Mouse (Mus musculus): ENCODE data around the gene Thap2. TPM values are rescaled to one million over a fixed set of nuclear protein-coding genes. Genes with fewer than 3 reads are reported as not detected.

The Thap2 gene
- polyA plus RNA-seq, 1 experiment from 2014 or later = 35.2 TPM

GRCm38 (mm10) chr10:115382846-115383643 is 1.2 kb downstream of the Thap2 start:
- ATAC-seq (ENCODE audit: low FRiP score, low read depth) = no peak
- Histone ChIP-seq H3K9me3 (no peaks in the 10 kb centered on the region), H3K27ac (replicated peaks) (peak overlapping the region; percentile 99), H3K4me3 (peak overlapping the region; percentile 96), H3K4me2 (replicated peaks) (peak overlapping the region; percentile 75), H3K4me1 (peaks cover 29% of the 10 kb centered on the region), H3K27me3 (no peaks in the 10 kb centered on the region), H3K36me3 (no peaks in the 10 kb centered on the region; the same call in 1 of the 2 replicates), H3K9ac (replicated peaks) (peak overlapping the region; percentile 86)
- WGBS = 11% methylated on average over 12 of the region's 12 CpGs

- Histone ChIP-seq H3K4me1 (peaks cover 21% of the 10 kb centered on the region), H3K36me3 (no peaks in the 10 kb centered on the region; the same call in 1 of the 2 replicates), H3K27ac (replicated peaks) (no peak overlapping the region), H3K9me3 (no peaks in the 10 kb centered on the region), H3K27me3 (no peaks in the 10 kb centered on the region), H3K4me3 (no peak overlapping the region), H3K9ac (replicated peaks) (no peak overlapping the region), H3K4me2 (replicated peaks) (0 out of 2 replicates have a peak overlapping the region, but pooled peaks have one; percentile 5)
- 73% methylated on average over 2 of the region's 2 CpGs for WGBS
- no peak for ATAC-seq (ENCODE audit: low FRiP score, low read depth)
These were observed 2.6 kb downstream of the Thap2 start for GRCm38 (mm10) chr10:115381506-115382084.

- Histone ChIP-seq H3K27ac (replicated peaks) (0 out of 2 replicates have a peak overlapping the region, but pooled peaks have one; percentile 96), H3K27me3 (no peaks in the 10 kb centered on the region), H3K4me1 (peaks cover 16% of the 10 kb centered on the region), H3K4me3 (peak overlapping the region; percentile 64; the same call in 1 of the 2 replicates), H3K4me2 (replicated peaks) (peak overlapping the region; percentile 71), H3K9me3 (no peaks in the 10 kb centered on the region), H3K36me3 (no peaks in the 10 kb centered on the region), H3K9ac (replicated peaks) (no peak overlapping the region; the same call in 1 of the 2 replicates)
- ATAC-seq (ENCODE audit: low FRiP score, low read depth) = no peak
- 87% methylated on average over 4 of the region's 4 CpGs for WGBS
These were observed 21.1 kb downstream of the Thap2 start for GRCm38 (mm10) chr10:115363151-115363550.

GRCm38 (mm10) chr10:115362623-115362964 is 21.6 kb downstream of the Thap2 start:
- H3K4me3 ChIP-seq = peak overlapping the region; percentile 64

GRCm38 (mm10) chr10:115361840-115362622 is 22.2 kb downstream of the Thap2 start, which contains the start of gene Tmem19:
Tmem19 (minus strand) TSS chr10:115362501.
- Histone ChIP-seq H3K27me3 (no peaks in the 10 kb centered on the region), H3K9ac (replicated peaks) (peak within 1 kb of the TSS; percentile 63), H3K4me2 (replicated peaks) (peak within 1 kb of the TSS; percentile 71), H3K36me3 (peaks cover 3% of the 10 kb centered on the region; the same call in 1 of the 2 replicates), H3K4me1 (peaks cover 16% of the 10 kb centered on the region), H3K27ac (replicated peaks) (peak within 1 kb of the TSS; percentile 96), H3K4me3 (peak within 1 kb of the TSS; percentile 64), H3K9me3 (no peaks in the 10 kb centered on the region)
- under 1% methylated on average over 50 of the region's 58 CpGs for WGBS
- ATAC-seq (ENCODE audit: low FRiP score, low read depth) = peak; percentile 99

More at GRCm38 (mm10) chr10:115362623-115362964, 21.6 kb downstream of the Thap2 start:
- peak overlapping the region; percentile 71 for H3K4me2 ChIP-seq (replicated peaks)
- peak overlapping the region; percentile 63; the same call in 1 of the 2 replicates for H3K9ac ChIP-seq (replicated peaks)
- WGBS = 8% methylated on average over 9 of the region's 9 CpGs
- peaks cover 16% of the 10 kb centered on the region for H3K4me1 ChIP-seq
- peak overlapping the region; percentile 96 for H3K27ac ChIP-seq (replicated peaks)
- H3K27me3 ChIP-seq = no peaks in the 10 kb centered on the region
- ATAC-seq (ENCODE audit: low FRiP score, low read depth) = no peak
- H3K36me3 ChIP-seq = no peaks in the 10 kb centered on the region
- H3K9me3 ChIP-seq = no peaks in the 10 kb centered on the region

- Histone ChIP-seq H3K4me3 (no peak overlapping the region), H3K27ac (replicated peaks) (no peak overlapping the region), H3K4me2 (replicated peaks) (no peak overlapping the region), H3K36me3 (peaks cover 9% of the 10 kb centered on the region), H3K9me3 (no peaks in the 10 kb centered on the region), H3K4me1 (peaks cover 16% of the 10 kb centered on the region), H3K9ac (replicated peaks) (no peak overlapping the region), H3K27me3 (no peaks in the 10 kb centered on the region)
- ATAC-seq (ENCODE audit: low FRiP score, low read depth) = no peak
- WGBS = 93% methylated on average over 7 of the region's 7 CpGs
These were observed 25.2 kb downstream of the Thap2 start for GRCm38 (mm10) chr10:115359066-115359465.

- no peak overlapping the region for H3K27ac ChIP-seq (replicated peaks)
- no peak overlapping the region for H3K4me3 ChIP-seq
- WGBS = 93% methylated on average over 17 of the region's 17 CpGs
- H3K4me2 ChIP-seq (replicated peaks) = no peak overlapping the region
- H3K4me1 ChIP-seq = peaks cover 16% of the 10 kb centered on the region
- H3K27me3 ChIP-seq = no peaks in the 10 kb centered on the region
- no peaks in the 10 kb centered on the region for H3K9me3 ChIP-seq
- no peak for ATAC-seq (ENCODE audit: low FRiP score, low read depth)
- peaks cover 9% of the 10 kb centered on the region for H3K36me3 ChIP-seq
- H3K9ac ChIP-seq (replicated peaks) = no peak overlapping the region
These were observed 25.9 kb downstream of the Thap2 start for GRCm38 (mm10) chr10:115358216-115358919.

GRCm38 (mm10) chr10:115356106-115356505 is 28.1 kb downstream of the Thap2 start:
- ATAC-seq (ENCODE audit: low FRiP score, low read depth) = no peak
- H3K9me3 ChIP-seq = no peaks in the 10 kb centered on the region
- H3K27me3 ChIP-seq = no peaks in the 10 kb centered on the region
- H3K27ac ChIP-seq (replicated peaks) = no peak overlapping the region
- H3K4me3 ChIP-seq = no peak overlapping the region
- no peak overlapping the region for H3K4me2 ChIP-seq (replicated peaks)
- 89% methylated on average over 6 of the region's 7 CpGs for WGBS
- H3K9ac ChIP-seq (replicated peaks) = no peak overlapping the region
- H3K36me3 ChIP-seq = peaks cover 9% of the 10 kb centered on the region
- peaks cover 5% of the 10 kb centered on the region for H3K4me1 ChIP-seq

- no peaks in the 10 kb centered on the region for H3K9me3 ChIP-seq
- no peak overlapping the region for H3K27ac ChIP-seq (replicated peaks)
- H3K4me2 ChIP-seq (replicated peaks) = no peak overlapping the region
- no peaks in the 10 kb centered on the region for H3K4me1 ChIP-seq
- no peak for ATAC-seq (ENCODE audit: low FRiP score, low read depth)
- H3K36me3 ChIP-seq = peaks cover 9% of the 10 kb centered on the region
- 88% methylated on average over 6 of the region's 6 CpGs for WGBS
- no peaks in the 10 kb centered on the region for H3K27me3 ChIP-seq
- no peak overlapping the region for H3K4me3 ChIP-seq
- no peak overlapping the region for H3K9ac ChIP-seq (replicated peaks)
These were observed 29.2 kb downstream of the Thap2 start for GRCm38 (mm10) chr10:115355016-115355415.

- Histone ChIP-seq H3K4me1 (no peaks in the 10 kb centered on the region), H3K9ac (replicated peaks) (no peak overlapping the region), H3K27ac (replicated peaks) (no peak overlapping the region), H3K9me3 (no peaks in the 10 kb centered on the region), H3K4me3 (no peak overlapping the region), H3K27me3 (no peaks in the 10 kb centered on the region), H3K36me3 (peaks cover 9% of the 10 kb centered on the region), H3K4me2 (replicated peaks) (no peak overlapping the region)
- 0 out of 2 replicates have a peak, but pooled peaks have one; percentile 52 for ATAC-seq (ENCODE audit: low FRiP score, low read depth)
- 75% methylated on average over 6 of the region's 6 CpGs for WGBS
These were observed 29.7 kb downstream of the Thap2 start for GRCm38 (mm10) chr10:115354553-115354952.

- ATAC-seq (ENCODE audit: low FRiP score, low read depth) = no peak
- 82% methylated on average over 2 of the region's 2 CpGs for WGBS
- no peaks in the 10 kb centered on the region for H3K9me3 ChIP-seq
- H3K4me2 ChIP-seq (replicated peaks) = no peak overlapping the region
- H3K4me1 ChIP-seq = no peaks in the 10 kb centered on the region; the same call in 1 of the 2 replicates
- H3K4me3 ChIP-seq = no peak overlapping the region
- no peak overlapping the region for H3K9ac ChIP-seq (replicated peaks)
- no peaks in the 10 kb centered on the region for H3K27me3 ChIP-seq
- H3K36me3 ChIP-seq = peaks cover 8% of the 10 kb centered on the region
- H3K27ac ChIP-seq (replicated peaks) = no peak overlapping the region
These were observed 33.3 kb downstream of the Thap2 start for GRCm38 (mm10) chr10:115350810-115351397.
